20 mouse cellular contexts compared by ENCODE assay signal in genomic region chr5:103000572-103000971, GRCm38 (mm10).
A peak's percentile ranks its signal among the peaks of the same experiment; 100 is the strongest.
DNase-seq lines count a peak whose midpoint lies in the region; ATAC-seq lines count a peak whose summit lies in the region.
"Had no signal": no experiment of that assay in that cellular context is flagged by ENCODE, and none has a peak within 500 bp of the region (broad histone marks: within the 10 kb centered on the region; RNA-seq: fewer than 3 reads in every experiment).

No protein-coding gene starts in this region.

- intact Hi-C loops in left cerebral cortex, postnatal 4 days (cut with DNase I), result no loop called here

- DNase-seq in left cerebral cortex, postnatal 4 days, result peak; percentile 27
- no peak for DNase-seq in left cerebral cortex, adult 9 months (ENCODE audit: low spot score in 2 of 2)
- DNase-seq in cerebellum, adult 11-12 months, result peak; percentile 87
- peak; percentile 90 for DNase-seq in cerebellum, adult 9-11 months
- DNase-seq in gastrocnemius, postnatal 25 days, result no peak
- DNase-seq in thymus, postnatal 0 days (ENCODE audit: low spot score), result no peak
- DNase-seq: adrenal gland, postnatal 25 days; gastrocnemius, postnatal 14 days; heart, adult 18-20 months; heart, postnatal 36 days; kidney, adult 8-10 months; kidney, postnatal 14 days; lung, embryonic 14.5 days; lung, postnatal 14 days; right cerebral cortex, postnatal 25 days; thymus, postnatal 14 days had no signal

- no peak for ATAC-seq in megakaryocyte progenitor cell, adult 5-6 weeks (replicated peaks; ENCODE audit: poor library complexity)
- ATAC-seq: CD4-positive, CD25-positive, alpha-beta regulatory T cell, adult 4 months; intestine, embryonic 16.5 days; midbrain, embryonic 15.5 days had no signal

Comparison
In these comparisons a context has a peak if more than half of its experiments do, and no peak if none do; other contexts are left out.
1. DNase-seq: peak in left cerebral cortex, postnatal 4 days (single experiment), cerebellum, adult 11-12 months (single experiment) and cerebellum, adult 9-11 months (single experiment); none in left cerebral cortex, adult 9 months (0 of 2), gastrocnemius, postnatal 25 days (single experiment) and thymus, postnatal 0 days (single experiment).